Mouse (Mus musculus): Measurements from ENCODE around the gene Fgfr1op.

Fgfr1op gene

GRCm38 (mm10) chr17:8224072-8224471 lies 58.8 kb downstream of the Fgfr1op start:
- in situ Hi-C loops (cut with MboI, MseI), result no loop called here

GRCm38 (mm10) chr17:8225166-8225565 lies 59.9 kb downstream of the Fgfr1op start:
- in situ Hi-C loops (cut with MboI, MseI), result no loop called here

GRCm38 (mm10) chr17:8225746-8226145 lies 60.4 kb downstream of the Fgfr1op start:
- in situ Hi-C loops (cut with MboI, MseI), result no loop called here

GRCm38 (mm10) chr17:8228622-8229021 lies 63.3 kb downstream of the Fgfr1op start:
- in situ Hi-C loops (cut with MboI, MseI), result no loop called here

- in situ Hi-C loops (cut with MboI, MseI), result no loop called here
Measured at GRCm38 (mm10) chr17:8229607-8230006, 64.3 kb downstream of the Fgfr1op start.

GRCm38 (mm10) chr17:8232089-8232488 lies 66.8 kb downstream of the Fgfr1op start:
- in situ Hi-C loops (cut with MboI, MseI), result no loop called here

- in situ Hi-C loops (cut with MboI, MseI), result no loop called here
Measured at GRCm38 (mm10) chr17:8233618-8234214, 68.4 kb downstream of the Fgfr1op start.

GRCm38 (mm10) chr17:8234537-8234936 lies 69.2 kb downstream of the Fgfr1op start:
- in situ Hi-C loops (cut with MboI, MseI), result no loop called here

- in situ Hi-C loops (cut with MboI, MseI), result loop anchor here in 1 of 2 experiments (5.0 kb wide), 1 partner anchor 33 kb away; no protein-coding TSS in a partner anchor
Measured at GRCm38 (mm10) chr17:8235743-8236142, 70.4 kb downstream of the Fgfr1op start, which contains the start of gene Ccr6. Ccr6 (plus strand) TSS chr17:8236043.

GRCm38 (mm10) chr17:8238012-8238710 lies 72.9 kb downstream of the Fgfr1op start:
- in situ Hi-C loops (cut with MboI, MseI), result loop anchor here in 1 of 2 experiments (5.0 kb wide), 1 partner anchor 36 kb away; no protein-coding TSS in a partner anchor

GRCm38 (mm10) chr17:8239561-8239960 lies 74.3 kb downstream of the Fgfr1op start:
- in situ Hi-C loops (cut with MboI, MseI), result loop anchor here in 1 of 2 experiments (5.0 kb wide), 1 partner anchor 37 kb away; no protein-coding TSS in a partner anchor

- in situ Hi-C loops (cut with MboI, MseI), result loop anchor here in 1 of 2 experiments (10.0 kb wide), 1 partner anchor 1436 kb away; no protein-coding TSS in a partner anchor
Measured at GRCm38 (mm10) chr17:8240517-8240916, 75.2 kb downstream of the Fgfr1op start.

- in situ Hi-C loops (cut with MboI, MseI), result loop anchor here in 1 of 2 experiments (10.0 kb wide), 1 partner anchor 1437 kb away; no protein-coding TSS in a partner anchor
Measured at GRCm38 (mm10) chr17:8241645-8242044, 76.3 kb downstream of the Fgfr1op start.

- in situ Hi-C loops (cut with MboI, MseI), result loop anchor here in 1 of 2 experiments (10.0 kb wide), 1 partner anchor 1437 kb away; no protein-coding TSS in a partner anchor
Measured at GRCm38 (mm10) chr17:8242186-8242585, 76.9 kb downstream of the Fgfr1op start.

- in situ Hi-C loops (cut with MboI, MseI), result loop anchor here in 1 of 2 experiments (10.0 kb wide), 1 partner anchor 1439 kb away; no protein-coding TSS in a partner anchor
Measured at GRCm38 (mm10) chr17:8244124-8244523, 78.8 kb downstream of the Fgfr1op start.

GRCm38 (mm10) chr17:8246102-8246754 lies 80.9 kb downstream of the Fgfr1op start:
- in situ Hi-C loops (cut with MboI, MseI), result loop anchor here in 1 of 2 experiments (10.0 kb wide), 1 partner anchor 1441 kb away; no protein-coding TSS in a partner anchor
